Mouse (Mus musculus) T-cell, adult 2 months (primary cell): ENCODE data around the gene Tnfrsf25.

Experiments
- DNase-seq: peaks from one replicate; pipeline ENCODE4 v3.0.0; 2022; ENCODE audit warnings: low spot score

Tnfrsf25 gene

GRCm38 (mm10) chr4:152141521-152142135, 25.9 kb downstream of the Tnfrsf25 start:
- no peak for DNase-seq

GRCm38 (mm10) chr4:152143632-152144031, 27.9 kb downstream of the Tnfrsf25 start:
- no peak for DNase-seq

- no peak for DNase-seq
Observed at GRCm38 (mm10) chr4:152145473-152145872, 29.7 kb downstream of the Tnfrsf25 start.

GRCm38 (mm10) chr4:152146033-152146827, 30.5 kb downstream of the Tnfrsf25 start:
- DNase-seq = no peak

- no peak for DNase-seq
Observed at GRCm38 (mm10) chr4:152150546-152150945, 34.8 kb downstream of the Tnfrsf25 start.

GRCm38 (mm10) chr4:152151451-152151965, 35.8 kb downstream of the Tnfrsf25 start:
- DNase-seq = no peak

- no peak for DNase-seq
Observed at GRCm38 (mm10) chr4:152151966-152152544, 36.3 kb downstream of the Tnfrsf25 start, which contains the start of gene Espn. Gene Espn (minus strand): TSS chr4:152152371.

- peak; percentile 93 for DNase-seq
Observed at GRCm38 (mm10) chr4:152153771-152154177, 38.0 kb downstream of the Tnfrsf25 start.

GRCm38 (mm10) chr4:152155019-152155418, 39.3 kb downstream of the Tnfrsf25 start:
- DNase-seq = no peak

GRCm38 (mm10) chr4:152157779-152158584, 42.2 kb downstream of the Tnfrsf25 start:
- peak; percentile 64 for DNase-seq

GRCm38 (mm10) chr4:152158585-152159284, 43.0 kb downstream of the Tnfrsf25 start, which contains the start of gene Hes2:
Gene Hes2 (plus strand): TSS chr4:152158867.
- no peak for DNase-seq

- DNase-seq = no peak
Observed at GRCm38 (mm10) chr4:152159285-152159678, 43.5 kb downstream of the Tnfrsf25 start.

GRCm38 (mm10) chr4:152160748-152161147, 45.0 kb downstream of the Tnfrsf25 start:
- no peak for DNase-seq

GRCm38 (mm10) chr4:152161601-152162000, 45.9 kb downstream of the Tnfrsf25 start:
- DNase-seq = no peak

GRCm38 (mm10) chr4:152162748-152163147, 47.0 kb downstream of the Tnfrsf25 start:
- no peak for DNase-seq

- DNase-seq = peak; percentile 40
Observed at GRCm38 (mm10) chr4:152165036-152165931, 49.5 kb downstream of the Tnfrsf25 start.

GRCm38 (mm10) chr4:152168052-152168451, 52.3 kb downstream of the Tnfrsf25 start:
- no peak for DNase-seq

- no peak for DNase-seq
Observed at GRCm38 (mm10) chr4:152169103-152169502, 53.4 kb downstream of the Tnfrsf25 start.
